Mouse (Mus musculus): ENCODE results near the gene Theg.

Theg gene

GRCm38 (mm10) chr10:79587061-79587751 is at the start of gene Theg:
Gene Theg (minus strand): TSS chr10:79587331.
- no peak for DNase-seq

GRCm38 (mm10) chr10:79636287-79636686 is 49.2 kb upstream of the Theg start:
- DNase-seq = no peak

GRCm38 (mm10) chr10:79633006-79633777 is 46.1 kb upstream of the Theg start:
- DNase-seq = no peak

GRCm38 (mm10) chr10:79631432-79631831 is 44.3 kb upstream of the Theg start:
- DNase-seq = no peak

GRCm38 (mm10) chr10:79628377-79628776 is 41.2 kb upstream of the Theg start:
- DNase-seq = no peak

- no peak for DNase-seq
These were observed 39.0 kb upstream of the Theg start for GRCm38 (mm10) chr10:79626156-79626555.

- DNase-seq = no peak
These were observed 38.3 kb upstream of the Theg start for GRCm38 (mm10) chr10:79625398-79625797.

GRCm38 (mm10) chr10:79623950-79624349 is 36.8 kb upstream of the Theg start:
- no peak for DNase-seq

GRCm38 (mm10) chr10:79616376-79616775 is 29.2 kb upstream of the Theg start:
- no peak for DNase-seq

- DNase-seq = no peak
These were observed 28.7 kb upstream of the Theg start for GRCm38 (mm10) chr10:79615860-79616259.

- no peak for DNase-seq
These were observed 27.1 kb upstream of the Theg start for GRCm38 (mm10) chr10:79614305-79614643.

GRCm38 (mm10) chr10:79613578-79614304 is 26.6 kb upstream of the Theg start, which contains the start of gene C2cd4c:
Gene C2cd4c (minus strand): TSS chr10:79614025.
- peak; percentile 71 for DNase-seq

- DNase-seq = no peak
These were observed 25.3 kb upstream of the Theg start for GRCm38 (mm10) chr10:79612192-79613135.

- DNase-seq = no peak
These were observed 24.2 kb upstream of the Theg start for GRCm38 (mm10) chr10:79611296-79611695.

GRCm38 (mm10) chr10:79609276-79609675 is 22.1 kb upstream of the Theg start:
- no peak for DNase-seq

GRCm38 (mm10) chr10:79607892-79608291 is 20.8 kb upstream of the Theg start:
- DNase-seq = no peak

- DNase-seq = no peak
These were observed 19.4 kb upstream of the Theg start for GRCm38 (mm10) chr10:79606537-79606936.

- DNase-seq = no peak
These were observed 10.8 kb upstream of the Theg start for GRCm38 (mm10) chr10:79597936-79598230.

- DNase-seq = no peak
These were observed 10.2 kb upstream of the Theg start for GRCm38 (mm10) chr10:79597051-79597935.

GRCm38 (mm10) chr10:79595590-79595929 is 8.4 kb upstream of the Theg start:
- DNase-seq = no peak

- peak; percentile 49 for DNase-seq
These were observed 7.9 kb upstream of the Theg start for GRCm38 (mm10) chr10:79594872-79595589.
